Mouse (Mus musculus) C2C12 (cell line): ENCODE data around the gene Gapdh. TPM values are rescaled to one million over a fixed set of nuclear protein-coding genes. Genes with fewer than 3 reads are reported as not detected.
"Not testable (repeated sequence)": the region's sequence is repeated elsewhere in the genome, so short reads cannot be mapped to it uniquely, and the experiment has no call there.

ENCODE experiments used
- H3K27me3 ChIP-seq: one replicate; pipeline ENCODE4 v1.6.1; 2011; ENCODE audit not compliant: control insufficient read depth, insufficient read depth, insufficient read length
- H3K36me3 ChIP-seq: one replicate; pipeline ENCODE4 v1.6.1; 2011; ENCODE audit not compliant: control insufficient read depth, insufficient read depth
- H3K4me3 ChIP-seq: one replicate; pipeline ENCODE4 v1.5.1; 2011; ENCODE audit warnings: mild to moderate bottlenecking, control low read depth; ENCODE audit not compliant: poor library complexity, insufficient read depth, severe bottlenecking
- H3K79me2 ChIP-seq: one replicate; pipeline ENCODE4 v1.6.1; 2011; ENCODE audit not compliant: control insufficient read depth, insufficient read depth
- H3K79me3 ChIP-seq: one replicate; pipeline ENCODE4 v1.6.1; 2011; ENCODE audit warnings: low read depth, control low read depth
- H3ac ChIP-seq: one replicate; pipeline ENCODE3; 2011; ENCODE audit warnings: low read depth; ENCODE audit not compliant: control insufficient read depth, insufficient read length
- CEBPB ChIP-seq: IDR thresholded peaks from one replicate; pipeline ENCODE4 v1.6.1; 2011; ENCODE audit warnings: low read depth, mild to moderate bottlenecking, control low read depth, moderate library complexity
- CTCF ChIP-seq: IDR thresholded peaks from one replicate; pipeline ENCODE4 v1.5.1; 2011; ENCODE audit not compliant: control insufficient read depth, insufficient read depth, insufficient read length
- FOSL1 ChIP-seq: IDR thresholded peaks from one replicate; pipeline ENCODE4 v1.8.0; 2011; ENCODE audit warnings: mild to moderate bottlenecking, low read length; ENCODE audit not compliant: poor library complexity, insufficient read depth, severe bottlenecking
- MAX ChIP-seq: IDR thresholded peaks from one replicate; pipeline ENCODE4 v1.6.1; 2011; ENCODE audit warnings: mild to moderate bottlenecking, control low read depth
- MYOD1 ChIP-seq: IDR thresholded peaks from one replicate; pipeline ENCODE4 v1.6.1; 2011; ENCODE audit warnings: low read depth; ENCODE audit not compliant: control insufficient read depth, insufficient read length
- MYOG ChIP-seq: IDR thresholded peaks from one replicate; pipeline ENCODE4 v1.6.1; 2011; ENCODE audit not compliant: control insufficient read depth, insufficient read length; ENCODE audit errors: extremely low read depth
- USF1 ChIP-seq: IDR thresholded peaks from one replicate; pipeline ENCODE4 v1.6.1; 2011; ENCODE audit warnings: low read depth, mild to moderate bottlenecking, control low read depth, moderate library complexity
- polyA plus RNA-seq: library from polyadenylated mRNA; unstranded; fragments of >200 nt; fragmentation: generic; extraction: Trizol; gene quantifications from one replicate; pipeline ENCODE4 v1.2.1, GENCODE M21; 2012; ENCODE audit warnings: missing spikeins

The Gapdh gene
- polyA plus RNA-seq, 1 experiment = 7,334 TPM

DNA sequence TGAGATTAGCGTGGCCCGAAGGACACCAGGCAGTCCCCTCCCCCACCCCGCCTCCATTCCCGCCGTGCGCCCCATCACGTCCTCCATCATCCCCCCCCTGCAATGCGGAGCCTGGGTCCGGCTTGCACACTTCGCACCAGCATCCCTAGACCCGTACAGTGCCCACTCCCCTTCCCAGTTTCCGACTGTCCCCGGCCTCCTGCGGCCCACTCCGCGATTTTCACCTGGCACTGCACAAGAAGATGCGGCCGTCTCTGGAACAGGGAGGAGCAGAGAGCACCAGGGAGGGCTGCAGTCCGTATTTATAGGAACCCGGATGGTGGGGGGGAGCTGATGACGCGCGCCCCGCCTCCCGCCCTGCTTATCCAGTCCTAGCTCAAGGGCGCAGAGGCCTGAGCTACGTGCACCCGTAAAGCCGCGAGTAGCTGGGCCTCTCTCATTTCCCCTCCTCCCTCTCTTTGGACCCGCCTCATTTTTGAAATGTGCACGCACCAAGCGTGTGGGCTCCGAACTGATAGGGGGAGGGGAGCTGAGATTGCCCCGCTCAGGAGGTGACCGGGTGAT, 857 bp downstream of the Gapdh start:
- no peaks in the 10 kb centered on the region for H3K27me3 ChIP-seq
- H3ac ChIP-seq = peak overlapping the region; percentile 96
- peaks cover 44% of the 10 kb centered on the region for H3K79me2 ChIP-seq
- H3K79me3 ChIP-seq = peaks cover 26% of the 10 kb centered on the region
- peak overlapping the region; percentile 98 for H3K4me3 ChIP-seq
- no peak for TF ChIP-seq USF1
- TF ChIP-seq MAX = peak; percentile 60
- H3K36me3 ChIP-seq = peaks cover 66% of the 10 kb centered on the region

DNA sequence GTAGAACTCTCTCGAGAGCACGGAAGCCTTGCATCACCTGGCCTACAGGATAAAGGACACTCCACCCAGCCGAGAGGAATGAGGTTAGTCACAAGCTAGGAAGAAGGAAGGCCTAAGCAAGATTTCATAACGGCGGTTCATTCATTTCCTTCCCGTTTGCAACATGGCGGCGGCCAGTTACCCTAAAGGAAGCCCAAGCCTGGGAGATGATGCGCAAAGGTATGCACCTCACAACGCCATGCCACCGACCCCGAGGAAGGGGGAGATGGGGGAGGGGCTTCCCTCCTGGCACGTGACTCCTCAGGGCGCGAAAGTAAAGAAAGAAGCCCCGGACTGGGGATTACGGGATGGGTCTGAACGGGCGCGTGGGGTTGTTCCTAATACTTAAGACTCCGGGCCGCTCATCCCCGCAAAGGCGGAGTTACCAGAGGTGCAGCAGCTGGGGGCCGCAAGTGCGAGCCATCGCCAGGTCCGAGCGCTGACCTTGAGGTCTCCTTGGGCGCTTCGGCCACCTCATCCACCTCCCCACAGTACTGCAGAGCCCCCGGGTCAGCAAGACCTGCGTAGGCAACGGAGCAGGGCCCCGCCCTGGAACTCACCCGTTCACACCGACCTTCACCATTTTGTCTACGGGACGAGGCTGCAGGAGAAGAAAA, 1.5 kb downstream of the Gapdh start:
- Histone ChIP-seq H3K27me3 (no peaks in the 10 kb centered on the region), H3ac (peak overlapping the region; percentile 96), H3K4me3 (peak overlapping the region; percentile 98), H3K79me3 (peaks cover 26% of the 10 kb centered on the region), H3K36me3 (peaks cover 66% of the 10 kb centered on the region), H3K79me2 (peaks cover 44% of the 10 kb centered on the region)
- no peak for TF ChIP-seq MYOD1
- no peak for TF ChIP-seq MYOG
- no peak for TF ChIP-seq CTCF
- TF ChIP-seq USF1 = peak; percentile 88
- TF ChIP-seq CEBPB = no peak
- TF ChIP-seq FOSL1 = no peak
- TF ChIP-seq MAX = peak; percentile 65

DNA sequence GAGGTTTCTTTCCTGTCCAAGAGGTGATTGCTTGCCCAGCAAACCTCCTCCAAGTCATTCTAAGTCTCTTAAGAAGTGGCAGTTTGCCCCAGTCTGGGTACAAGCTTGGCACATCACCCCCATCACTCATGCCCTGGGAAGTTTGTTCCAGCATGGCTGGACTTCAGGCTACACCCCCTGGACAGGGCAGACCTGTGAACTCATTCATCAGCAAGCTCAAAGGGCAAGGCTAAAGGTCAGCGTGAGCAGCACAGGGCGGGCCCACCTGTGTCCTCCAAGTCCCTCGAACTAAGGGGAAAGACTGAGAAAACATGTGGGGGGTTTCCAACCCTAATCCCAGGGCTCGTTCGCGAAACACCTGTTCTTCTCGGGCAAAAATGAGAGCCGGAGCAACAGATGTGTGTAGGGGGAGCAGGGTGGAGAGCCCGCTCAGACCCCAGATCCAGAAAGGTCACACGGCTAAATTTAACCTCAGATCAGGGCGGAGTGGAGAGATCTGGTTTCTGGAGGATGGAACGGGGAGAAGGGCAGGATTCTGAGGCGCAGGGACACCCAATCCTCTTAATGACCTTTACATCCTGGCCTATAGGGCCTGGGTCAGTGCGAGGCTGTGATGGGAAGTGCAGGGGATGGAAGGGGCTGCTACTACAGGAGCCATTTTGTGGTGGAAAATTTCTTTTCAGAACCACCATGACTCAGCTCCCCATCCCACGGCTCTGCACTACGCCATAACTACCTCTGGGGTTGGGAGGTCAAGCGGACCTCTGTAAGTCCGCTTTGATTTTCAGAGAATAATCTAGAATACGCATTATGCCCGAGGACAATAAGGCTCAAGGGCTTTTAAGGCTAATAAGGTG, 2.2 kb downstream of the Gapdh start:
- Histone ChIP-seq H3ac (peak overlapping the region; percentile 96), H3K79me3 (peaks cover 26% of the 10 kb centered on the region), H3K79me2 (peaks cover 44% of the 10 kb centered on the region), H3K27me3 (no peaks in the 10 kb centered on the region), H3K36me3 (peaks cover 66% of the 10 kb centered on the region), H3K4me3 (peak overlapping the region; percentile 98)
- TF ChIP-seq FOSL1 = no peak
- TF ChIP-seq CEBPB = no peak
- TF ChIP-seq USF1 = no peak
- no peak for TF ChIP-seq MYOD1
- no peak for TF ChIP-seq CTCF
- TF ChIP-seq MYOG = no peak
- TF ChIP-seq MAX = no peak

GRCm38 (mm10) chr6:125162615-125163305, 3.5 kb downstream of the Gapdh start:
- Histone ChIP-seq H3K4me3 (peak overlapping the region; percentile 98), H3K79me2 (peaks cover 44% of the 10 kb centered on the region), H3K36me3 (peaks cover 64% of the 10 kb centered on the region), H3K79me3 (peaks cover 26% of the 10 kb centered on the region), H3ac (peak overlapping the region; percentile 47)
- H3K27me3 ChIP-seq = not testable (repeated sequence)

DNA sequence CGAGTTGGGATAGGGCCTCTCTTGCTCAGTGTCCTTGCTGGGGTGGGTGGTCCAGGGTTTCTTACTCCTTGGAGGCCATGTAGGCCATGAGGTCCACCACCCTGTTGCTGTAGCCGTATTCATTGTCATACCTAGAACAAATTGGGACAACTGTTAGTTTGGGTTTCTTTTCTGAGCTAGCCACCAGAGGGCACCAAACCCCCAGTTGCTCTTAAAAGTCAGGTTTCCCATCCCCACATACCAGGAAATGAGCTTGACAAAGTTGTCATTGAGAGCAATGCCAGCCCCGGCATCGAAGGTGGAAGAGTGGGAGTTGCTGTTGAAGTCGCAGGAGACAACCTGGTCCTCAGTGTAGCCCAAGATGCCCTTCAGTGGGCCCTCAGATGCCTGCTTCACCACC, 4.3 kb downstream of the Gapdh start:
- H3K4me3 ChIP-seq, H3K27me3 ChIP-seq, H3ac ChIP-seq: not testable (repeated sequence)
- peaks cover 40% of the 10 kb centered on the region for H3K79me2 ChIP-seq
- H3K36me3 ChIP-seq = peaks cover 60% of the 10 kb centered on the region
- peaks cover 26% of the 10 kb centered on the region for H3K79me3 ChIP-seq
